In genomic region chr11:97574551-97575051, GRCm38 (mm10) we compare ENCODE assay signal across 9 mouse cellular contexts. TPM values are rescaled to one million over a fixed set of nuclear protein-coding genes. Genes with fewer than 3 reads are reported as not detected.
A peak's percentile ranks its signal among the peaks of the same experiment; 100 is the strongest.
DNase-seq lines count a peak whose midpoint lies in the region; ATAC-seq and TF ChIP-seq lines count a peak whose summit lies in the region.
"Had no signal": no experiment of that assay in that cellular context is flagged by ENCODE, and none has a peak within 500 bp of the region (broad histone marks: within the 10 kb centered on the region; RNA-seq: fewer than 3 reads in every experiment).

No protein-coding gene starts in this region.

- no peak for TF ChIP-seq POLR2A in myocyte (IDR thresholded peaks at IDR 0.05; ENCODE audit: insufficient read length, low read depth)

- H3K79me2 ChIP-seq in myocyte (ENCODE audit: control insufficient read depth, insufficient read depth), result no peaks in the 10 kb centered on the region

- H3K27ac ChIP-seq in lung, embryonic 15.5 days, result 0 out of 2 replicates have a peak overlapping the region, but pooled peaks have one; percentile 19
- peak overlapping the region; percentile 87 for H3K27ac ChIP-seq in embryonic facial prominence, embryonic 10.5 days (replicated peaks)
- peak overlapping the region; percentile 95 for H3K27ac ChIP-seq in hindbrain, embryonic 15.5 days (replicated peaks)

- peak overlapping the region; percentile 67 for H3K4me3 ChIP-seq in lung, embryonic 15.5 days
- H3K4me3 ChIP-seq in embryonic facial prominence, embryonic 10.5 days, result peak overlapping the region; percentile 76
- peak overlapping the region; percentile 82 for H3K4me3 ChIP-seq in hindbrain, embryonic 15.5 days
- no peak overlapping the region for H3K4me3 ChIP-seq in myocyte

- peak overlapping the region; percentile 55 for H3K9ac ChIP-seq in lung, embryonic 15.5 days
- peak overlapping the region; percentile 96 for H3K9ac ChIP-seq in hindbrain, embryonic 15.5 days

- H3ac ChIP-seq in myocyte (ENCODE audit: control insufficient read depth, insufficient read length), result peak overlapping the region; percentile 10

- H3K9me3 ChIP-seq in lung, embryonic 15.5 days, result no peaks in the 10 kb centered on the region
- no peaks in the 10 kb centered on the region for H3K9me3 ChIP-seq in embryonic facial prominence, embryonic 10.5 days
- H3K9me3 ChIP-seq in hindbrain, embryonic 15.5 days, result no peaks in the 10 kb centered on the region

- ATAC-seq in lung, embryonic 15.5 days (ENCODE audit: borderline replicate concordance, extremely low read depth, low FRiP score, low TSS enrichment), result no peak
- ATAC-seq in hindbrain, embryonic 15.5 days (ENCODE audit: low FRiP score, low read depth), result peak; percentile 10
- no peak for ATAC-seq in activated CD4-positive, CD25-positive, alpha-beta regulatory T cell, adult 4 months

- H3K4me2 ChIP-seq in lung, embryonic 15.5 days, result peak overlapping the region; percentile 98
- peak overlapping the region; percentile 90 for H3K4me2 ChIP-seq in hindbrain, embryonic 15.5 days
- H3K4me2 ChIP-seq in myocyte (ENCODE audit: low read depth), result peak overlapping the region; percentile 44

- WGBS in lung, embryonic 15.5 days, result under 1% methylated on average over 16 of the region's 43 CpGs
- WGBS in embryonic facial prominence, embryonic 10.5 days, result 1% methylated on average over 40 of the region's 43 CpGs
- 1% methylated on average over 37 of the region's 43 CpGs for WGBS in hindbrain, embryonic 15.5 days

- no peak for DNase-seq in lung, postnatal 14 days
- no peak for DNase-seq in embryonic facial prominence, embryonic 10.5 days (ENCODE audit: low spot score)
- DNase-seq in layer of hippocampus, postnatal 36 days, result no peak
- no peak for DNase-seq in Muller cell, postnatal 12 days (ENCODE audit: inconsistent ontology term)

- peaks cover 74% of the 10 kb centered on the region for H3K4me1 ChIP-seq in lung, embryonic 15.5 days
- peaks cover 85% of the 10 kb centered on the region for H3K4me1 ChIP-seq in embryonic facial prominence, embryonic 10.5 days
- H3K4me1 ChIP-seq in hindbrain, embryonic 15.5 days (replicated peaks), result peaks cover 58% of the 10 kb centered on the region

- no peaks in the 10 kb centered on the region for H3K36me3 ChIP-seq in lung, embryonic 15.5 days
- no peaks in the 10 kb centered on the region for H3K36me3 ChIP-seq in embryonic facial prominence, embryonic 10.5 days (replicated peaks)
- H3K36me3 ChIP-seq in hindbrain, embryonic 15.5 days, result no peaks in the 10 kb centered on the region
- no peaks in the 10 kb centered on the region for H3K36me3 ChIP-seq in myocyte (ENCODE audit: control insufficient read depth, insufficient read depth)

- H3K27me3 ChIP-seq in lung, embryonic 15.5 days, result peaks cover 71% of the 10 kb centered on the region
- peaks cover 100% of the 10 kb centered on the region for H3K27me3 ChIP-seq in embryonic facial prominence, embryonic 10.5 days (replicated peaks; ENCODE audit: low read depth, poor library complexity, severe bottlenecking)
- H3K27me3 ChIP-seq in hindbrain, embryonic 15.5 days, result no peaks in the 10 kb centered on the region
- H3K27me3 ChIP-seq in myocyte (ENCODE audit: control insufficient read depth, insufficient read depth, insufficient read length), result peaks cover 95% of the 10 kb centered on the region

TF ChIP-seq in myocyte, 11 proteins besides CTCF, POLR2A, EP300 and RAD21:
- TF ChIP-seq POLR2AphosphoS2 (IDR thresholded peaks at IDR 0.05; ENCODE audit: insufficient read length, low read depth), result no peak
- no peak for TF ChIP-seq MYOG (IDR thresholded peaks at IDR 0.05; ENCODE audit: control insufficient read depth in 1 of 3, insufficient read depth in 1 of 3, insufficient read length in 2 of 3, low read depth in 2 of 3)
- no peak for TF ChIP-seq E2F4 (IDR thresholded peaks at IDR 0.05; ENCODE audit: insufficient read depth)
- TF ChIP-seq MYOD1 (IDR thresholded peaks at IDR 0.05; ENCODE audit: control insufficient read depth in 1 of 3, insufficient read length in 2 of 3, low read depth in 2 of 3), result no peak
- TF ChIP-seq SRF (IDR thresholded peaks at IDR 0.05; ENCODE audit: control insufficient read depth, insufficient read length, low read depth), result no peak
- no peak for TF ChIP-seq TCF3 (IDR thresholded peaks at IDR 0.05; ENCODE audit: insufficient read length, low read depth)
- TF ChIP-seq CEBPB (IDR thresholded peaks at IDR 0.05; ENCODE audit: insufficient read depth, poor library complexity, severe bottlenecking), result no peak
- TF ChIP-seq USF1 (IDR thresholded peaks at IDR 0.05; ENCODE audit: low read depth), result no peak

RNA-seq across cellular contexts. Expression of gene Srcin1, which starts 1.4 kb away (rescaled TPM):
- polyA plus RNA-seq in lung, embryonic 15.5 days (2015; fragmentation: Nextera tagmentation; extraction: Ambion mirVana), result 0.53 and 0.87 TPM in 2 replicates
- 0.72 and 0.80 TPM in 2 replicates for polyA plus RNA-seq in embryonic facial prominence, embryonic 10.5 days (2016; fragmentation: Nextera tagmentation; extraction: Ambion mirVana)
- 11.9 TPM in 2 replicates for polyA plus RNA-seq in hindbrain, embryonic 15.5 days (2015; fragmentation: Nextera tagmentation; extraction: Ambion mirVana)
- not detected for polyA plus RNA-seq in myocyte (2012; fragmentation: generic; extraction: Trizol)
- total RNA-seq in layer of hippocampus, postnatal 36 days (2021), result 100 to 1,000 TPM; 230 to 247 TPM
- not detected for polyA plus RNA-seq in activated CD4-positive, CD25-positive, alpha-beta regulatory T cell, adult 4 months (2017; shearing (Covaris generic))
- total RNA-seq: common myeloid progenitor, adult 5-6 weeks had no signal

RNA-seq across cellular contexts. Expression of gene Epop, which starts 54.9 kb away (rescaled TPM):
- polyA plus RNA-seq in lung, embryonic 15.5 days (2015; fragmentation: Nextera tagmentation; extraction: Ambion mirVana), result 4.3 and 4.4 TPM in 2 replicates
- 13.0 and 14.4 TPM in 2 replicates for polyA plus RNA-seq in embryonic facial prominence, embryonic 10.5 days (2016; fragmentation: Nextera tagmentation; extraction: Ambion mirVana)
- polyA plus RNA-seq in hindbrain, embryonic 15.5 days (2015; fragmentation: Nextera tagmentation; extraction: Ambion mirVana), result 2.6 and 3.0 TPM in 2 replicates
- 3.3 TPM for polyA plus RNA-seq in myocyte (2012; fragmentation: generic; extraction: Trizol)
- 10 to 100 TPM; 33.6 to 34.2 TPM for total RNA-seq in layer of hippocampus, postnatal 36 days (2021)
- polyA plus RNA-seq in activated CD4-positive, CD25-positive, alpha-beta regulatory T cell, adult 4 months (2017; shearing (Covaris generic)), result under 1 TPM; 0.40 to 0.61 TPM

Comparison
In these comparisons a context has a peak if more than half of its experiments do, and no peak if none do; other contexts are left out.
1. H3K27ac ChIP-seq: peak in every context shown above with its lines; median percentile 95 in hindbrain, embryonic 15.5 days; 87 in embryonic facial prominence, embryonic 10.5 days; 19 in lung, embryonic 15.5 days.
2. H3K4me2 ChIP-seq: peak in every context shown above with its lines; median percentile 98 in lung, embryonic 15.5 days; 90 in hindbrain, embryonic 15.5 days; 44 in myocyte.